Mouse (Mus musculus) hindlimb bud, embryonic 11.5 days (tissue): ENCODE measurements around the gene Pik3ca.

Source experiments
- DNase-seq: peaks from one replicate; pipeline ENCODE4 v3.0.0-alpha.2; 2012; ENCODE audit warnings: low read depth, low spot score; ENCODE audit errors: extremely low spot score

The Pik3ca gene

GRCm38 (mm10) chr3:32495088-32495770, 97.8 kb downstream of the Pik3ca start:
- no peak for DNase-seq

- DNase-seq, result no peak
Measured at GRCm38 (mm10) chr3:32495856-32496710, 98.6 kb downstream of the Pik3ca start.

- no peak for DNase-seq
Measured at GRCm38 (mm10) chr3:32496711-32497070, 99.2 kb downstream of the Pik3ca start.

GRCm38 (mm10) chr3:32500346-32500745, 102.9 kb downstream of the Pik3ca start:
- no peak for DNase-seq

- DNase-seq, result no peak
Measured at GRCm38 (mm10) chr3:32505841-32506240, 108.4 kb downstream of the Pik3ca start.

- DNase-seq, result no peak
Measured at GRCm38 (mm10) chr3:32506366-32507225, 109.1 kb downstream of the Pik3ca start.

- DNase-seq, result no peak
Measured at GRCm38 (mm10) chr3:32508666-32509324, 111.3 kb downstream of the Pik3ca start.

GRCm38 (mm10) chr3:32509496-32510374, 112.3 kb downstream of the Pik3ca start, which contains the start of gene Zfp639:
TSS of gene Zfp639 (plus strand) at chr3:32510259.
- DNase-seq, result no peak

GRCm38 (mm10) chr3:32510375-32511190, 113.1 kb downstream of the Pik3ca start:
- DNase-seq, result peak; percentile 70

GRCm38 (mm10) chr3:32511191-32511550, 113.7 kb downstream of the Pik3ca start:
- no peak for DNase-seq

GRCm38 (mm10) chr3:32512686-32513284, 115.3 kb downstream of the Pik3ca start:
- no peak for DNase-seq

GRCm38 (mm10) chr3:32513528-32513927, 116.1 kb downstream of the Pik3ca start:
- DNase-seq, result no peak
